Mouse (Mus musculus) embryonic fibroblast, embryonic 13.5 days (primary cell): ENCODE results near the gene Mtfmt. TPM values are rescaled to one million over a fixed set of nuclear protein-coding genes. Genes with fewer than 3 reads are reported as not detected.

Source experiments
- H3K27ac ChIP-seq: 2 replicates; pipeline ENCODE4 v1.5.1; 2012; ENCODE audit warnings: low read length, control low read depth, inconsistent platforms; ENCODE audit not compliant: insufficient read depth
- H3K4me1 ChIP-seq: 2 replicates; pipeline ENCODE4 v1.6.1; 2011; ENCODE audit warnings: low read length; ENCODE audit not compliant: control insufficient read depth, insufficient read depth
- H3K4me3 ChIP-seq: 2 replicates; pipeline ENCODE4 v1.5.1; 2011; ENCODE audit warnings: mild to moderate bottlenecking, control low read depth, low read length; ENCODE audit not compliant: insufficient read depth
- CTCF ChIP-seq: IDR thresholded peaks from 2 replicates; pipeline ENCODE4 v1.5.1; 2011; ENCODE audit warnings: mild to moderate bottlenecking, control low read depth, low read length, moderate library complexity, borderline replicate concordance; ENCODE audit not compliant: insufficient read depth
- POLR2A ChIP-seq: IDR thresholded peaks from 2 replicates; pipeline ENCODE4 v1.6.1; 2011; ENCODE audit warnings: low read depth, mild to moderate bottlenecking, control low read depth, low read length, moderate library complexity
- polyA plus RNA-seq: library from polyadenylated mRNA; stranded (reverse); fragments of >200 nt; gene quantifications from 2 replicates; pipeline ENCODE4 v1.2.4, GENCODE M21; 2011; ENCODE audit warnings: low read depth; ENCODE audit not compliant: missing spikeins, insufficient read length

Mtfmt gene
- polyA plus RNA-seq, 1 experiment = 17.0 TPM

DNA sequence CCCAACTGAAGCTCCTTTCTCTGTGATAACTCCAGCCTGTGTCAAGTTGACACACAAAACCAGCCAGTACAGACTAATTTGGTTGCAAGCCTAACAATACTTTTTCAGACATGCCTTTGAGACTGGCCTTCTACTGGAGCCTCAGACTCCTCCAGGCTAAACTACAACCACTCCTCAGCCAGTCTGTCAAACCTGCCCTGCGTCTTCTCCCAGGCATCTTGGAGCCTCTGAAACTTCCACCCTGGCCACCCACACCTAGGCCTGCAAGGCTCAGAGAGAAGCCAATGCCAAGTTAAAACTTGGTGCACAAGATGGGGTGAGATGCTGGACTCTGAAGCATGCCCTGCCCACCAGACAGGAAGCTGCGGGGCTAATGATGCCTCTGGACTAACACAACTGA lies 56.8 kb downstream of the Mtfmt start:
- Histone ChIP-seq H3K4me1 (no peaks in the 10 kb centered on the region), H3K27ac (no peak overlapping the region), H3K4me3 (no peak overlapping the region)
- TF ChIP-seq POLR2A (no peak), CTCF (no peak)

DNA sequence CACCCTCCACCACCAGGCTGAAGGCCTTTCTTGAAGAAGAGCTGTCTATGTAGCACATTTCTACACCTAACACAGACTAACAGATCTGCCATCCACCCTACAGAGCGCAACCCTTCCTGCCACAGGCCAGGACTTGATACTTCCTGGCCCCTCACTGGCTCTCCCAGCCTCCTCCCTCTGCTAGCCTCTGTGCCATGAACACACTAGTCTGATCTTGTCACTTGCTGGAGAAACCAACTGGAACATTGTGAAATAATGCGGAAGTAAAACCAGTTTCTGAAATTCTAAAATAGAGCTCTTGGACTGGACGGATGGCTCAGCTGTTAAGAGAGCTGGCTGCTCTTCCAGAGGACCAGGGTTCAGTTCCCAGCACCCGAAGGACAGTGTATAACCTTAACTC lies 57.3 kb downstream of the Mtfmt start:
- no peak overlapping the region for H3K4me3 ChIP-seq
- no peak overlapping the region for H3K27ac ChIP-seq
- TF ChIP-seq POLR2A (no peak), CTCF (no peak)
- H3K4me1 ChIP-seq = no peaks in the 10 kb centered on the region

DNA sequence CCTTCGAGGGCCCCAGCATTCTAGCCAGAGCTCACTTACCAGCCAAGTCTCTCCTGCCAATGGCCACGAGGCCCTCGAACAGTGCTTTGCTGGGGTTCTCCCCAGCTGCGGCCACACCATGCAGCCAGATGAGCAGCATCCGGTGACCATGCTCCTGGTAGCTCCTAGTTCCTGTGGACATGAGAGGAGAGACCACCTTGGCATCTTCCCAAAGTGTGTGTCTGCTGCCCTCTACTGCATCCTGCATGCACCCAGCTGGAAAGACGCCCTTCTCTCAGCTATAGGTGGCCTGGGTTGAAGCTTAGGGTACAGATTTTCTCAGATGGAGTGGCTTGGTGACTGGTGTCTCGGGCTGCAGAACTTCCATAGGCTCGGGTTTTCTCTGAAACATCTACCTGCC lies 66.6 kb downstream of the Mtfmt start:
- H3K27ac ChIP-seq = no peak overlapping the region
- TF ChIP-seq CTCF (peak; percentile 51; the same call in 1 of the 2 replicates), POLR2A (no peak)
- H3K4me1 ChIP-seq = no peaks in the 10 kb centered on the region; the same call in 1 of the 2 replicates

More for the DNA sequence above, 66.6 kb downstream of the Mtfmt start:
- H3K4me3 ChIP-seq = no peak overlapping the region

Other genes with a start within 250 kb of the Mtfmt start
- 1.5 and 2.7 TPM in 2 replicates for gene Parp16, start 240.4 kb upstream of the Mtfmt start, polyA plus RNA-seq
- not detected in 2 replicates for gene Cilp, start 170.6 kb upstream of the Mtfmt start, polyA plus RNA-seq
- gene Clpx, start 141.5 kb upstream of the Mtfmt start, polyA plus RNA-seq = 25.8 and 35.4 TPM in 2 replicates
- 11.2 and 13.1 TPM in 2 replicates for gene Pdcd7, start 89.7 kb upstream of the Mtfmt start, polyA plus RNA-seq
- gene Ubap1l, start 74.7 kb upstream of the Mtfmt start, polyA plus RNA-seq = 0.98 TPM in 1 of 2 replicates, not detected in the other
- gene Kbtbd13, start 44.1 kb upstream of the Mtfmt start, polyA plus RNA-seq = not detected in 2 replicates
- 1.0 and 1.5 TPM in 2 replicates for gene Rasl12, start 37.3 kb upstream of the Mtfmt start, polyA plus RNA-seq
- gene Slc51b, start 12.8 kb upstream of the Mtfmt start, polyA plus RNA-seq = not detected in 2 replicates
- 99.3 and 111 TPM in 2 replicates for gene Spg21, start 25.2 kb downstream of the Mtfmt start, polyA plus RNA-seq
- not detected in 2 replicates for gene Ankdd1a, start 84.4 kb downstream of the Mtfmt start, polyA plus RNA-seq
- gene Plekho2, start 144.3 kb downstream of the Mtfmt start, polyA plus RNA-seq = 58.1 and 78.4 TPM in 2 replicates
- gene Pif1, start 151.4 kb downstream of the Mtfmt start, polyA plus RNA-seq = 8.3 and 10.9 TPM in 2 replicates
- 22.7 and 34.1 TPM in 2 replicates for gene Rbpms2, start 193.9 kb downstream of the Mtfmt start, polyA plus RNA-seq
- gene Oaz2, start 232.2 kb downstream of the Mtfmt start, polyA plus RNA-seq = 88.1 and 93.0 TPM in 2 replicates